Mouse (Mus musculus): ENCODE results near the gene Fscn3.

Fscn3 gene

GRCm38 (mm10) chr6:28486905-28487304 lies 59.3 kb downstream of the Fscn3 start:
- DNase-seq (ENCODE audit: low spot score): no peak

Measured in ovary, postnatal 10 days (tissue).